Mouse (Mus musculus) lung, postnatal 0 days (tissue): ENCODE measurements around the gene Zfand2b. TPM values are rescaled to one million over a fixed set of nuclear protein-coding genes. Genes with fewer than 3 reads are reported as not detected.
A peak's percentile ranks its signal among the peaks of the same experiment; 100 is the strongest.

Experiments used
- ATAC-seq: fragments of 200-750 bp; cut with Nextera tagmentation; 2 replicates; pipeline ENCODE4 v1.8.0; 2017; ENCODE audit warnings: moderate library complexity
- DNase-seq: peaks from one replicate; pipeline ENCODE4 v3.0.0-alpha.2; 2016; ENCODE audit warnings: low spot score
- H3K27ac ChIP-seq: fragments of 300-500 bp; sonication (generic); 2 replicates; pipeline ENCODE4 v1.5.1; 2014; ENCODE audit warnings: antibody characterized with exemption, mild to moderate bottlenecking, low read length, mixed read lengths
- H3K27me3 ChIP-seq: fragments of 300-500 bp; sonication (generic); replicated peaks from 2 replicates; pipeline ENCODE4 v1.6.1; 2014; ENCODE audit warnings: low read length, mixed read lengths; ENCODE audit not compliant: insufficient read depth
- H3K36me3 ChIP-seq: fragments of 300-500 bp; sonication (generic); 2 replicates; pipeline ENCODE4 v1.6.1; 2014; ENCODE audit warnings: low read length, mixed read lengths; ENCODE audit not compliant: insufficient read depth
- H3K4me1 ChIP-seq: fragments of 300-500 bp; sonication (generic); 2 replicates; pipeline ENCODE4 v1.6.1; 2014; ENCODE audit warnings: antibody characterized with exemption, low read depth, low read length, mixed read lengths; ENCODE audit not compliant: insufficient read depth
- H3K4me2 ChIP-seq: fragments of 300-500 bp; sonication (generic); replicated peaks from 2 replicates; pipeline ENCODE4 v1.6.1; 2014; ENCODE audit warnings: low read depth, mild to moderate bottlenecking, low read length, moderate library complexity, mixed read lengths
- H3K4me3 ChIP-seq: fragments of 300-500 bp; sonication (generic); 2 replicates; pipeline ENCODE4 v1.5.1; 2014; ENCODE audit warnings: low read depth, low read length
- H3K9ac ChIP-seq: fragments of 300-500 bp; sonication (generic); replicated peaks from 2 replicates; pipeline ENCODE4 v1.6.1; 2014; ENCODE audit warnings: low read depth, mild to moderate bottlenecking
- H3K9me3 ChIP-seq: fragments of 300-500 bp; sonication (generic); 2 replicates; pipeline ENCODE4 v1.6.1; 2016; ENCODE audit warnings: low read length, mixed read lengths
- CTCF ChIP-seq: IDR thresholded peaks from 2 replicates; pipeline ENCODE4 v1.5.1; 2016; ENCODE audit warnings: antibody characterized with exemption, mild to moderate bottlenecking
- EP300 ChIP-seq: IDR thresholded peaks from 2 replicates; pipeline ENCODE4 v1.6.1; 2016; ENCODE audit warnings: antibody characterized with exemption, mild to moderate bottlenecking, control low read depth
- WGBS: fragments of 180-500 bp; shearing (Covaris S2); extraction: QIAGEN DNeasy Blood & Tissue Kit; methylation state at CpG from one replicate; pipeline ENCODE4 v1.1.7; 2014; 5-methylcytosine and 5-hydroxymethylcytosine counted together
- polyA plus RNA-seq: library from polyadenylated mRNA; unstranded; fragments of >200 nt; fragmentation: Nextera tagmentation; extraction: Ambion mirVana; gene quantifications from 2 replicates; pipeline ENCODE4 v1.2.1, GENCODE M21; 2015

Zfand2b gene
- polyA plus RNA-seq, 1 experiment from 2014 or later = 56.1 TPM

DNA sequence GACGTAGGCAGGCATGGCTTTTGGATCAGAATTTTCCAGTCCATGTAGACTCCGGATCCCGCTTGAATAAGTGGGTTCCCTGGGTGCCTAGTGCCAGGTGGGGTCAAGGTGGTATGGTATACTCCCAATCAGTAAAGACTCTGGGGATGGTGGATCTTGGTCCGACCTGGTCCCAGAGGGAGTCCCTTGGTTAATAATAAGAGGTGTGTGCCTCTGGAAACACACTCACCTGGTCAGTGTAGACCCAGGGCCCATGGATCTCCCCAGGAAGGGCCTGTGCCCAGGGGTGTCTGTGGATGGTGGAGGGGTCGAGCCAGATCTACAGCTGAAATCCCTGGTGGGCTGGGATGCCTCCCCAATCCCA lies 22.8 kb downstream of the Zfand2b start:
- DNase-seq (no peak), ATAC-seq (no peak; the same call in 1 of the 2 replicates)
- Histone ChIP-seq H3K9me3 (no peaks in the 10 kb centered on the region), H3K4me3 (peak overlapping the region; percentile 88), H3K4me2 (peak overlapping the region; percentile 67), H3K36me3 (peaks cover 7% of the 10 kb centered on the region; the same call in 1 of the 2 replicates), H3K27ac (peak overlapping the region; percentile 94), H3K27me3 (no peaks in the 10 kb centered on the region), H3K4me1 (peaks cover 10% of the 10 kb centered on the region; the same call in 1 of the 2 replicates), H3K9ac (peak overlapping the region; percentile 96)
- WGBS = 41% methylated on average over 5 of the region's 5 CpGs
- TF ChIP-seq EP300 (no peak), CTCF (no peak)

DNA sequence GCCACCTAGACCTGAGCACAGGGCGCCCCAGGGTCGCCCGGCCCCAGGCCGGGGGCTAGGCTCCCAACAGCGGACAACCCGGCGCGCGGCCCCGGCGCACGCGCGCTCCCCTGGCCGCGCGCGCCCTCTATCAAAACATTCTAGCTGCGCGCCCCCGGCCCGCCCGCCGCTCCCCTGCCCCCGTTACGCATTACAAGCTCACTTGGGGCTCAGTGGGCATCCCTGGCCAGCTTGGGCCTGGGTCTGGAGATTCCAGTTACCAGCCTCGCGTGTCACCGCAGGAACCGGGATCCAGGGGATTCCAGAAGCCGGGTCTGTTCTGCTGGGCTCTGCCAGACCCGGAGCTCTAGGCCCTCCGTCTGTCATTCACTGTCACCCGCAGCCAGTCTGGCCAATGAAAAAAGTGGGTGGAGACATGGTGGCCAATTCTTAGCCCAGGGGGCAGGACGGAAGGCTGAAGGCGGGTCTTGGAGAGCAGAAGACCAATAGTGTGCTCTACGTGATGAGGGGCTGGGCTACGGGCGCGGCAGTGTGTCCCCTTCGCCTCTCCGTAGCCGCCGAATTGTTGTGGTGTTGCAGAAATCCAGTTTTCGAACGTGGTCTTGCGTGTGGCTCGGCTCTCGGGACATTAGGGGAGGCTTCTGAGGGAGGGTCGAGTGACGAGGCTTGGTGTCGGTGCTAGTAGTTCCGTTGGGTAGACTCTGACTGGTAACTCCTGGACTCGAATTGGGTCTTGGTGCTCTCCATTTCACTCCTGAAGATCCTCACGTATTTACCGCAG lies 23.4 kb downstream of the Zfand2b start, which contains the start of the genes Ankzf1 and Atg9a:
Ankzf1 (plus strand) TSS at position 530 of the 781 bp plus-strand sequence.
Atg9a (minus strand) TSS at position 575 of the 781 bp plus-strand sequence.
- ATAC-seq (peak; percentile 99), DNase-seq (peak; percentile 100)
- Histone ChIP-seq H3K36me3 (peaks cover 13% of the 10 kb centered on the region; the same call in 1 of the 2 replicates), H3K27me3 (no peaks in the 10 kb centered on the region), H3K9me3 (no peaks in the 10 kb centered on the region), H3K4me1 (peaks cover 10% of the 10 kb centered on the region; the same call in 1 of the 2 replicates), H3K4me2 (peak within 1 kb of the TSS; percentile 67), H3K9ac (peak within 1 kb of the TSS; percentile 96), H3K27ac (peak within 1 kb of the TSS; percentile 94), H3K4me3 (peak within 1 kb of the TSS; percentile 88)
- TF ChIP-seq CTCF = peak; percentile 17; the same call in 1 of the 2 replicates
- peak; percentile 53; the same call in 1 of the 2 replicates for TF ChIP-seq EP300
- 1% methylated on average over 55 of the region's 56 CpGs for WGBS

DNA sequence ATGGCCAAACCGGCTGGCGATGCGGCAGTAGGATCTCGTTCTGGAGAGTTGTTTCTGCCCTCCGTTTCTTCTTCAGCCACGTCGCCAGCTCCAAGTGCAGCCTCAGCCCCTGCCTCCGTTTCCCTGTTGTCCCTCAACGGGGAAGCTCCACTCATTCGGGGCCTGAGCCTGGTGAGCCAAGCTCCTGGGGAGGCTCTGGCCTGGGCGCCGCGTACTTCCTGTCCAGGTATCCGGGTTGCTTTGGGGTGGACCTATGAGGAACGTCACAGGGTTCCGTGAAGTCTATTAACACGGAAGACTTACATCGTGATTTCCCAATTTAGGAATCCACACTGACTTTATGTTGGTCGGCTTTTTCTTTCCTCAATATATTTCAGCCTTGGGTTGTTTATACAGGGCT lies 24.0 kb downstream of the Zfand2b start:
- Histone ChIP-seq H3K27ac (peak overlapping the region; percentile 94), H3K4me1 (peaks cover 10% of the 10 kb centered on the region; the same call in 1 of the 2 replicates), H3K4me3 (peak overlapping the region; percentile 88), H3K9me3 (no peaks in the 10 kb centered on the region), H3K36me3 (peaks cover 18% of the 10 kb centered on the region; the same call in 1 of the 2 replicates), H3K4me2 (peak overlapping the region; percentile 67), H3K27me3 (no peaks in the 10 kb centered on the region), H3K9ac (peak overlapping the region; percentile 96)
- WGBS = 0% methylated on average over 19 of the region's 19 CpGs
- DNase-seq = peak; percentile 79
- TF ChIP-seq EP300 (no peak), CTCF (no peak)
- peak; percentile 62 for ATAC-seq

DNA sequence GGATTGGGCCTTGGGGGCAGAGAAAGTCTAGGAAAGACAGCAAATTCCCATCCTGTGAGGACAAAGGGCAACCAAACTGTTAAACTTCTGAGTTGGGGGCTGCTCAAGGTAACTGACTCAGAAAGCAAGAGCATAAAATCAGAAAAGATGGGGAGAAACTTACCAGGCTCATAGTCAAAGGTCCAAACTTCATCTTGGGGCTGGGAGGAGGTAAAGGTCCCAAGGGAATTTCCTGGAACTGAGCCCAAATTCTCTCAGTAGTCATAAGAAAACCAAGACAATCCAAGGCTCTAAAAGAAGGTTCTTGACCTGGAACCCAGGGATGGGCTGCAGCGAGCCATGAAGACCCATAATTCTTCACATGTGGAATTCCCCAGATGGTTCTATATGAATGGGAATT lies 32.8 kb downstream of the Zfand2b start:
- Histone ChIP-seq H3K9ac (no peak overlapping the region), H3K4me2 (no peak overlapping the region), H3K27me3 (no peaks in the 10 kb centered on the region), H3K4me3 (no peak overlapping the region), H3K4me1 (no peaks in the 10 kb centered on the region), H3K27ac (no peak overlapping the region), H3K36me3 (peaks cover 34% of the 10 kb centered on the region), H3K9me3 (no peaks in the 10 kb centered on the region)
- TF ChIP-seq EP300 = no peak
- TF ChIP-seq CTCF = no peak
- ATAC-seq (no peak), DNase-seq (no peak)
- WGBS = 85% methylated on average over 1 of the region's 1 CpGs

DNA sequence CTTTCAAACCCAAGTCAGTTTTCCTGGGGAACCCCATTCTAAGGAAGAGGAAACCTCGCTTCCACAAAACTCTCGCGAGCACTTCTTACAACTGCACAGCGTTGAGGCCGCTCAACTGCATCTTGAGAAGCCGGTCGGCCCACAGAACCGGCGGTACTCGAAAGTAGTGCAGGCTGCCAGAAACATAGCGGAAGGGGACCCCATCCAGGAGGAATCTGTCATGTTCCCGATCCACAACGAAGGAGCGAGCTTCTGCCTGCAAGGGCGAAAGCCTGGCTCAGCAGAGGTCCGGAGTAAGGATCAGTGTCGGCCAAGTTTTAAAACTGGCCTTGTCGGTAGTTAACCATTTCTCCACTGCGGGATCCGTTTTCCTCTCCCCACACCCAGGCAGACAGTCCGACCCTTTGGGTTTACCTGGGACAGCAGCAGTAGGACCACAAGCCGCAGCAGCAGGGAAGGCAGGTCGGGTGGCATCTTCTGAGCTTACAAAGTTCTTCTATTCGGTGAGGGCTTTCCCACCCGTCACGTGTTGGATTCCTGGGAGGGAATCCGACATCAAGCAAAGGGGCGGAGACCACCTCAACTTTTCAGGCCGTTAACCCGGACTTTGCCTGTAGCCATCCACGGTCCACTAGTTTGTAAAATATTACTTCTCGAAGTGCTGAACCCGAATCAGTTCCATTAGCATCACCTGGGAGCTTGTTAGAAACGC lies 40.7 kb downstream of the Zfand2b start:
- DNase-seq = peak; percentile 72
- 0 out of 2 replicates have a peak, but pooled peaks cover 5% of the 10 kb centered on the region for H3K36me3 ChIP-seq
- H3K27me3 ChIP-seq = no peaks in the 10 kb centered on the region
- TF ChIP-seq EP300 (no peak), CTCF (no peak)
- 15% methylated on average over 34 of the region's 34 CpGs for WGBS
- no peaks in the 10 kb centered on the region for H3K9me3 ChIP-seq
- peaks cover 20% of the 10 kb centered on the region; the same call in 1 of the 2 replicates for H3K4me1 ChIP-seq
- H3K27ac ChIP-seq = 0 out of 2 replicates have a peak overlapping the region, but pooled peaks have one; percentile 26
- H3K4me3 ChIP-seq = peak overlapping the region; percentile 40
- ATAC-seq = peak; percentile 38; the same call in 1 of the 2 replicates
- H3K4me2 ChIP-seq = peak overlapping the region; percentile 66
- H3K9ac ChIP-seq = peak overlapping the region; percentile 32
